Mouse (Mus musculus): Measurements from ENCODE around the gene Dusp9.
A peak's percentile ranks its signal among the peaks of the same experiment; 100 is the strongest.

DNA sequence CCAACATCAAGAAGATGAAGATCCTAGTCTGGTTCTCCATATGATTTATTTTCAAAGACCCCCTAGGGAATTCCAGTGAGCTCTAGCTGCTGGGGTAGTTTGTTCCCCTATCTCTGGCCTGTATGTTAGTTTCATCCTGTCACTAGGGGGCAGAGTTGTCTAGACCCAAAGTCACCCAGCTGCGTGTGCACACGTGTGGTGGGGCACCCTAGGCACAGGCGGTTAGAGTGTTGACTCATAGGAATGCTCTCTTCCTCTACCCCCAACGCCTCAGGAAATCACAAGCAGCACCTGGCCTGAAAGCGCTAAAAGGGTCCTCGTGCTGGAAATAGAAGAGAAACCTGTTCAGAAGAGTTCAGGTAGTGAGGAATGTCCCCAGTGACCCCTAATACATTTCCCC lies 46.0 kb upstream of the Dusp9 start:
- no peak for TF ChIP-seq POLR2A (IDR thresholded peaks at IDR 0.05; ENCODE audit: low read depth, low read length)
- peak; percentile 36; the same call in 1 of the 2 replicates for TF ChIP-seq CTCF (IDR thresholded peaks at IDR 0.05; ENCODE audit: borderline replicate concordance, insufficient read depth, low read length)
